Mouse (Mus musculus) embryonic facial prominence, embryonic 15.5 days (tissue): Measurements from ENCODE around the gene Slc39a13. TPM values are rescaled to one million over a fixed set of nuclear protein-coding genes. Genes with fewer than 3 reads are reported as not detected.
A peak's percentile ranks its signal among the peaks of the same experiment; 100 is the strongest.

Source experiments
- ATAC-seq: fragments of 200-750 bp; cut with Nextera tagmentation; 2 replicates; pipeline ENCODE4 v1.8.0; 2017; ENCODE audit warnings: low read depth, moderate TSS enrichment; ENCODE audit not compliant: insufficient number of reproducible peaks, low FRiP score, low TSS enrichment
- H3K27ac ChIP-seq: fragments of 300-500 bp; sonication (generic); replicated peaks from 2 replicates; pipeline ENCODE4 v1.5.1; 2015; ENCODE audit warnings: mild to moderate bottlenecking, inconsistent platforms
- H3K27me3 ChIP-seq: fragments of 300-500 bp; sonication (generic); 2 replicates; pipeline ENCODE4 v1.6.1; 2015; ENCODE audit warnings: inconsistent platforms
- H3K36me3 ChIP-seq: fragments of 300-500 bp; sonication (generic); 2 replicates; pipeline ENCODE4 v1.6.1; 2015; ENCODE audit warnings: mild to moderate bottlenecking, inconsistent platforms
- H3K4me1 ChIP-seq: fragments of 300-500 bp; sonication (generic); 2 replicates; pipeline ENCODE4 v1.6.1; 2015; ENCODE audit warnings: inconsistent platforms
- H3K4me2 ChIP-seq: fragments of 300-500 bp; sonication (generic); replicated peaks from 2 replicates; pipeline ENCODE4 v1.6.1; 2015; ENCODE audit warnings: mild to moderate bottlenecking, inconsistent platforms
- H3K4me3 ChIP-seq: fragments of 300-500 bp; sonication (generic); replicated peaks from 2 replicates; pipeline ENCODE4 v1.5.1; 2015; ENCODE audit warnings: mild to moderate bottlenecking, inconsistent platforms
- H3K9ac ChIP-seq: fragments of 300-500 bp; sonication (generic); 2 replicates; pipeline ENCODE4 v1.6.1; 2015; ENCODE audit warnings: inconsistent platforms
- H3K9me3 ChIP-seq: fragments of 300-500 bp; sonication (generic); replicated peaks from 2 replicates; pipeline ENCODE4 v1.6.1; 2016; ENCODE audit warnings: inconsistent platforms
- WGBS: fragments of 180-500 bp; shearing (Covaris S2); methylation state at CpG from one replicate; pipeline ENCODE4 v1.1.7; 2015; 5-methylcytosine and 5-hydroxymethylcytosine counted together
- polyA plus RNA-seq: library from polyadenylated mRNA; unstranded; fragments of >200 nt; fragmentation: Nextera tagmentation; extraction: Ambion mirVana; gene quantifications from 2 replicates; pipeline ENCODE4 v1.2.1, GENCODE M21; 2015

Slc39a13 gene
- polyA plus RNA-seq, 1 experiment from 2014 or later: 80.0 TPM

GRCm38 (mm10) chr2:91062779-91063606 lies 7.2 kb downstream of the Slc39a13 start:
- WGBS: 88% methylated on average over 16 of the region's 16 CpGs
- Histone ChIP-seq H3K9ac (no peak overlapping the region), H3K27me3 (no peaks in the 10 kb centered on the region), H3K9me3 (no peaks in the 10 kb centered on the region), H3K36me3 (peaks cover 82% of the 10 kb centered on the region), H3K4me1 (peaks cover 6% of the 10 kb centered on the region; the same call in 1 of the 2 replicates), H3K27ac (no peak overlapping the region), H3K4me2 (no peak overlapping the region), H3K4me3 (no peak overlapping the region)
- ATAC-seq: no peak

- no peak overlapping the region for H3K9ac ChIP-seq
- peaks cover 92% of the 10 kb centered on the region for H3K36me3 ChIP-seq
- no peak overlapping the region for H3K4me3 ChIP-seq
- H3K27ac ChIP-seq: peak overlapping the region; percentile 53; the same call in 1 of the 2 replicates
- H3K27me3 ChIP-seq: no peaks in the 10 kb centered on the region
- H3K4me2 ChIP-seq: no peak overlapping the region
- H3K4me1 ChIP-seq: 0 out of 2 replicates have a peak, but pooled peaks cover 5% of the 10 kb centered on the region
- no peak; the same call in 1 of the 2 replicates for ATAC-seq
- H3K9me3 ChIP-seq: no peaks in the 10 kb centered on the region
- WGBS: 68% methylated on average over 6 of the region's 6 CpGs
These were observed 8.3 kb downstream of the Slc39a13 start for GRCm38 (mm10) chr2:91061849-91062481.

GRCm38 (mm10) chr2:91060544-91061355 lies 9.5 kb downstream of the Slc39a13 start:
- 0 out of 2 replicates have a peak overlapping the region, but pooled peaks have one; percentile 17 for H3K27ac ChIP-seq
- no peaks in the 10 kb centered on the region for H3K27me3 ChIP-seq
- H3K9me3 ChIP-seq: no peaks in the 10 kb centered on the region
- WGBS: 77% methylated on average over 10 of the region's 10 CpGs
- H3K36me3 ChIP-seq: peaks cover 95% of the 10 kb centered on the region
- peak; percentile 31 for ATAC-seq
- no peak overlapping the region for H3K4me3 ChIP-seq
- 0 out of 2 replicates have a peak, but pooled peaks cover 5% of the 10 kb centered on the region for H3K4me1 ChIP-seq
- no peak overlapping the region for H3K4me2 ChIP-seq
- no peak overlapping the region for H3K9ac ChIP-seq

- no peak overlapping the region for H3K9ac ChIP-seq
- H3K4me1 ChIP-seq: peaks cover 18% of the 10 kb centered on the region
- no peak overlapping the region for H3K27ac ChIP-seq
- WGBS: 89% methylated on average over 2 of the region's 2 CpGs
- no peak overlapping the region for H3K4me2 ChIP-seq
- H3K27me3 ChIP-seq: no peaks in the 10 kb centered on the region
- no peak for ATAC-seq
- H3K4me3 ChIP-seq: no peak overlapping the region
- peaks cover 89% of the 10 kb centered on the region for H3K36me3 ChIP-seq
- H3K9me3 ChIP-seq: no peaks in the 10 kb centered on the region
These were observed 10.8 kb downstream of the Slc39a13 start for GRCm38 (mm10) chr2:91059376-91059775.

- peaks cover 79% of the 10 kb centered on the region for H3K36me3 ChIP-seq
- no peaks in the 10 kb centered on the region for H3K27me3 ChIP-seq
- 49% methylated on average over 5 of the region's 5 CpGs for WGBS
These were observed 11.8 kb downstream of the Slc39a13 start for GRCm38 (mm10) chr2:91058435-91058834.

GRCm38 (mm10) chr2:91053934-91054382 lies 16.3 kb downstream of the Slc39a13 start, which contains the start of gene Psmc3:
Gene Psmc3, plus strand, starts transcription at chr2:91054009.
- under 1% methylated on average over 40 of the region's 40 CpGs for WGBS
- Histone ChIP-seq H3K9ac (peak within 1 kb of the TSS; percentile 85), H3K27ac (peak within 1 kb of the TSS; percentile 88), H3K36me3 (peaks cover 49% of the 10 kb centered on the region), H3K4me1 (peaks cover 13% of the 10 kb centered on the region), H3K4me2 (peak within 1 kb of the TSS; percentile 84), H3K4me3 (peak within 1 kb of the TSS; percentile 94), H3K9me3 (no peaks in the 10 kb centered on the region), H3K27me3 (no peaks in the 10 kb centered on the region)
- ATAC-seq: peak; percentile 95

More at GRCm38 (mm10) chr2:91058435-91058834, 11.8 kb downstream of the Slc39a13 start:
- Histone ChIP-seq H3K9ac (no peak overlapping the region), H3K4me1 (peaks cover 18% of the 10 kb centered on the region), H3K4me2 (no peak overlapping the region), H3K4me3 (no peak overlapping the region), H3K9me3 (no peaks in the 10 kb centered on the region), H3K27ac (no peak overlapping the region)
- ATAC-seq: no peak

GRCm38 (mm10) chr2:91053181-91053933 lies 16.9 kb downstream of the Slc39a13 start:
- Histone ChIP-seq H3K27ac (peak overlapping the region; percentile 88), H3K9me3 (no peaks in the 10 kb centered on the region)
- WGBS: 0% methylated on average over 6 of the region's 6 CpGs

GRCm38 (mm10) chr2:91052752-91053151 lies 17.5 kb downstream of the Slc39a13 start:
- Histone ChIP-seq H3K4me2 (peak overlapping the region; percentile 84; the same call in 1 of the 2 replicates), H3K4me3 (no peak overlapping the region)
- 43% methylated on average over 2 of the region's 2 CpGs for WGBS

More at GRCm38 (mm10) chr2:91053181-91053933, 16.9 kb downstream of the Slc39a13 start:
- H3K9ac ChIP-seq: peak overlapping the region; percentile 85
- H3K4me1 ChIP-seq: peaks cover 13% of the 10 kb centered on the region
- H3K27me3 ChIP-seq: no peaks in the 10 kb centered on the region
- peak; percentile 58 for ATAC-seq
- H3K36me3 ChIP-seq: peaks cover 43% of the 10 kb centered on the region
- peak overlapping the region; percentile 84 for H3K4me2 ChIP-seq
- peak overlapping the region; percentile 94 for H3K4me3 ChIP-seq

GRCm38 (mm10) chr2:91051917-91052316 lies 18.3 kb downstream of the Slc39a13 start:
- Histone ChIP-seq H3K27ac (no peak overlapping the region), H3K9ac (no peak overlapping the region), H3K27me3 (no peaks in the 10 kb centered on the region), H3K36me3 (peaks cover 28% of the 10 kb centered on the region), H3K4me3 (no peak overlapping the region), H3K9me3 (no peaks in the 10 kb centered on the region), H3K4me2 (no peak overlapping the region), H3K4me1 (peaks cover 13% of the 10 kb centered on the region)
- 74% methylated on average over 3 of the region's 3 CpGs for WGBS
- no peak for ATAC-seq

More at GRCm38 (mm10) chr2:91052752-91053151, 17.5 kb downstream of the Slc39a13 start:
- no peak for ATAC-seq
- Histone ChIP-seq H3K36me3 (peaks cover 36% of the 10 kb centered on the region), H3K4me1 (peaks cover 13% of the 10 kb centered on the region), H3K9me3 (no peaks in the 10 kb centered on the region), H3K27me3 (no peaks in the 10 kb centered on the region), H3K27ac (no peak overlapping the region), H3K9ac (no peak overlapping the region)

GRCm38 (mm10) chr2:91047359-91047758 lies 22.9 kb downstream of the Slc39a13 start:
- ATAC-seq: no peak
- Histone ChIP-seq H3K9me3 (no peaks in the 10 kb centered on the region), H3K27ac (no peak overlapping the region), H3K4me1 (no peaks in the 10 kb centered on the region), H3K36me3 (peaks cover 9% of the 10 kb centered on the region; the same call in 1 of the 2 replicates), H3K9ac (no peak overlapping the region), H3K4me3 (no peak overlapping the region), H3K4me2 (no peak overlapping the region), H3K27me3 (no peaks in the 10 kb centered on the region)
- WGBS: 79% methylated on average over 9 of the region's 9 CpGs
